Mouse (Mus musculus) cerebellum, adult (tissue): Measurements from ENCODE around the gene Cdhr1.
A peak's percentile ranks its signal among the peaks of the same experiment; 100 is the strongest.

Experiments used
- ATAC-seq: cut with Nextera tagmentation; 2 replicates; pipeline ENCODE4 v1.9.2; 2017; ENCODE audit warnings: mild to moderate bottlenecking, moderate library complexity, mixed read lengths; ENCODE audit not compliant: insufficient number of reproducible peaks, low FRiP score, low TSS enrichment

The Cdhr1 gene

GRCm38 (mm10) chr14:37083755-37084154, 14.4 kb downstream of the Cdhr1 start:
- no peak for ATAC-seq

- ATAC-seq: no peak
These were observed 17.4 kb downstream of the Cdhr1 start for GRCm38 (mm10) chr14:37080724-37081123.

- ATAC-seq: no peak
These were observed 29.6 kb downstream of the Cdhr1 start for GRCm38 (mm10) chr14:37068516-37068915.

GRCm38 (mm10) chr14:37067629-37068028, 30.5 kb downstream of the Cdhr1 start, which contains the start of gene Lrit2:
Gene Lrit2, plus strand, starts transcription at chr14:37067929.
- no peak for ATAC-seq

- no peak for ATAC-seq
These were observed 31.5 kb downstream of the Cdhr1 start for GRCm38 (mm10) chr14:37066636-37067035.

GRCm38 (mm10) chr14:37064849-37065248, 33.3 kb downstream of the Cdhr1 start:
- no peak for ATAC-seq

- no peak for ATAC-seq
These were observed 49.2 kb downstream of the Cdhr1 start, which contains the start of gene Rgr for GRCm38 (mm10) chr14:37048914-37049410. Gene Rgr, minus strand, starts transcription at chr14:37048964.

GRCm38 (mm10) chr14:37034432-37034831, 63.7 kb downstream of the Cdhr1 start:
- no peak for ATAC-seq

GRCm38 (mm10) chr14:37033241-37033640, 64.9 kb downstream of the Cdhr1 start:
- ATAC-seq: peak; percentile 79

- 0 out of 2 replicates have a peak, but pooled peaks have one; percentile 6 for ATAC-seq
These were observed 65.6 kb downstream of the Cdhr1 start for GRCm38 (mm10) chr14:37032481-37033104.

GRCm38 (mm10) chr14:37028555-37028954, 69.6 kb downstream of the Cdhr1 start:
- ATAC-seq: no peak

- ATAC-seq: no peak
These were observed 70.2 kb downstream of the Cdhr1 start for GRCm38 (mm10) chr14:37027951-37028350.
